Mouse (Mus musculus): ENCODE results near the gene Rtkn.

Gene Rtkn

GRCm38 (mm10) chr6:83116373-83117164 is 18.7 kb upstream of the Rtkn start:
- DNase-seq (ENCODE audit: low spot score in 2 of 2): no peak

- no peak for DNase-seq (ENCODE audit: low spot score in 2 of 2)
These were observed 18.2 kb upstream of the Rtkn start for GRCm38 (mm10) chr6:83117165-83117438.

GRCm38 (mm10) chr6:83117616-83118015 is 17.6 kb upstream of the Rtkn start:
- no peak for DNase-seq (ENCODE audit: low spot score in 2 of 2)

- DNase-seq (ENCODE audit: low spot score in 2 of 2): no peak
These were observed 16.9 kb upstream of the Rtkn start for GRCm38 (mm10) chr6:83118369-83118768.

- DNase-seq (ENCODE audit: low spot score in 2 of 2): no peak
These were observed 16.2 kb upstream of the Rtkn start for GRCm38 (mm10) chr6:83118825-83119733.

- DNase-seq (ENCODE audit: low spot score in 2 of 2): no peak
These were observed 15.6 kb upstream of the Rtkn start for GRCm38 (mm10) chr6:83119734-83120051.

GRCm38 (mm10) chr6:83120930-83121862 is 14.1 kb upstream of the Rtkn start, which contains the start of gene Wbp1:
Gene Wbp1, minus strand, starts transcription at chr6:83121559.
- peak; percentile 78 to 94 for DNase-seq (ENCODE audit: low spot score in 2 of 2)

- no peak for DNase-seq (ENCODE audit: low spot score in 2 of 2)
These were observed 13.2 kb upstream of the Rtkn start for GRCm38 (mm10) chr6:83121863-83122710.

- no peak for DNase-seq (ENCODE audit: low spot score in 2 of 2)
These were observed 12.3 kb upstream of the Rtkn start for GRCm38 (mm10) chr6:83122961-83123360.

- peak; percentile 88 to 89 for DNase-seq (ENCODE audit: low spot score in 2 of 2)
These were observed 10.4 kb upstream of the Rtkn start for GRCm38 (mm10) chr6:83124851-83125312.

- DNase-seq (ENCODE audit: low spot score in 2 of 2): no peak
These were observed 9.9 kb upstream of the Rtkn start, which contains the start of gene Ino80b for GRCm38 (mm10) chr6:83125331-83125730. Gene Ino80b, minus strand, starts transcription at chr6:83125431.

- no peak for DNase-seq (ENCODE audit: low spot score in 2 of 2)
These were observed 7.8 kb upstream of the Rtkn start for GRCm38 (mm10) chr6:83127419-83127818.

- DNase-seq (ENCODE audit: low spot score in 2 of 2): no peak
These were observed 3.7 kb upstream of the Rtkn start for GRCm38 (mm10) chr6:83131469-83132034.

- DNase-seq (ENCODE audit: low spot score in 2 of 2): no peak
These were observed 2.9 kb upstream of the Rtkn start for GRCm38 (mm10) chr6:83132176-83132919.

- no peak for DNase-seq (ENCODE audit: low spot score in 2 of 2)
These were observed 1.0 kb upstream of the Rtkn start for GRCm38 (mm10) chr6:83134226-83134625.

- DNase-seq (ENCODE audit: low spot score in 2 of 2): peak in 1 of 2 experiments; percentile 36
These were observed 403 bp downstream of the Rtkn start for GRCm38 (mm10) chr6:83135571-83136161.

- no peak for DNase-seq (ENCODE audit: low spot score in 2 of 2)
These were observed 1.1 kb downstream of the Rtkn start for GRCm38 (mm10) chr6:83136291-83136880.

GRCm38 (mm10) chr6:83136881-83137575 is 1.8 kb downstream of the Rtkn start:
- peak in 1 of 2 experiments; percentile 49 for DNase-seq (ENCODE audit: low spot score in 2 of 2)
